Mouse (Mus musculus): Measurements from ENCODE around the gene Olfr341. TPM values are rescaled to one million over a fixed set of nuclear protein-coding genes. Genes with fewer than 3 reads are reported as not detected.

Olfr341 gene
- polyA plus RNA-seq (2015; fragmentation: Nextera tagmentation; extraction: Ambion mirVana), result not detected in 2 replicates

GRCm38 (mm10) chr2:36482368-36482767, at the start of gene Olfr341:
Gene Olfr341 (minus strand): TSS chr2:36482468.

GRCm38 (mm10) chr2:36524698-36525097, 42.4 kb upstream of the Olfr341 start, which contains the start of gene Olfr342:
Gene Olfr342 (plus strand): TSS chr2:36524998.

GRCm38 (mm10) chr2:36452287-36452686, 30.0 kb downstream of the Olfr341 start, which contains the start of gene Olfr340:
Gene Olfr340 (plus strand): TSS chr2:36452587.

Other genes starting within 250 kb of the Olfr341 start
- gene Olfr338, start 108.9 kb downstream of the Olfr341 start, polyA plus RNA-seq (2015; fragmentation: Nextera tagmentation; extraction: Ambion mirVana), result not detected in 2 replicates
- not detected in 2 replicates for gene Olfr339, start 63.5 kb downstream of the Olfr341 start, polyA plus RNA-seq (2015; fragmentation: Nextera tagmentation; extraction: Ambion mirVana)
- gene Olfr340, start 29.9 kb downstream of the Olfr341 start, polyA plus RNA-seq (2015; fragmentation: Nextera tagmentation; extraction: Ambion mirVana), result not detected in 2 replicates
- gene Olfr342, start 42.5 kb upstream of the Olfr341 start, polyA plus RNA-seq (2015; fragmentation: Nextera tagmentation; extraction: Ambion mirVana), result not detected in 2 replicates
- not detected in 2 replicates for gene Olfr344, start 84.2 kb upstream of the Olfr341 start, polyA plus RNA-seq (2015; fragmentation: Nextera tagmentation; extraction: Ambion mirVana)
- gene Olfr345, start 157.6 kb upstream of the Olfr341 start, polyA plus RNA-seq (2015; fragmentation: Nextera tagmentation; extraction: Ambion mirVana), result not detected in 2 replicates
- not detected in 2 replicates for gene Olfr346, start 203.3 kb upstream of the Olfr341 start, polyA plus RNA-seq (2015; fragmentation: Nextera tagmentation; extraction: Ambion mirVana)
- not detected in 2 replicates for gene Olfr347, start 249.4 kb upstream of the Olfr341 start, polyA plus RNA-seq (2015; fragmentation: Nextera tagmentation; extraction: Ambion mirVana)